Mouse (Mus musculus) forebrain, embryonic 15.5 days (tissue): Measurements from ENCODE around the gene Itfg1. TPM values are rescaled to one million over a fixed set of nuclear protein-coding genes. Genes with fewer than 3 reads are reported as not detected.
"Not testable (repeated sequence)": the region's sequence is repeated elsewhere in the genome, so short reads cannot be mapped to it uniquely, and the experiment has no call there.

Experiments used
- ATAC-seq: fragments of 200-750 bp; cut with Nextera tagmentation; replicated peaks from 2 replicates; pipeline ENCODE4 v1.8.0; 2017; ENCODE audit warnings: mild to moderate bottlenecking, moderate TSS enrichment, moderate library complexity
- H3K27ac ChIP-seq: fragments of 300-500 bp; sonication (generic); replicated peaks from 2 replicates; pipeline ENCODE4 v1.5.1; 2015; ENCODE audit warnings: mild to moderate bottlenecking, inconsistent platforms
- H3K27me3 ChIP-seq: fragments of 300-500 bp; sonication (generic); 2 replicates; pipeline ENCODE4 v1.6.1; 2015; ENCODE audit warnings: inconsistent platforms
- H3K36me3 ChIP-seq: fragments of 300-500 bp; sonication (generic); 2 replicates; pipeline ENCODE4 v1.6.1; 2015; ENCODE audit warnings: mild to moderate bottlenecking, inconsistent platforms
- H3K4me1 ChIP-seq: fragments of 300-500 bp; sonication (generic); 2 replicates; pipeline ENCODE4 v1.6.1; 2015; ENCODE audit warnings: inconsistent platforms
- H3K4me2 ChIP-seq: fragments of 300-500 bp; sonication (generic); replicated peaks from 2 replicates; pipeline ENCODE4 v1.6.1; 2015; ENCODE audit warnings: mild to moderate bottlenecking, inconsistent platforms
- H3K4me3 ChIP-seq: fragments of 300-500 bp; sonication (generic); 2 replicates; pipeline ENCODE4 v1.5.1; 2015; ENCODE audit warnings: mild to moderate bottlenecking, inconsistent platforms
- H3K9ac ChIP-seq: fragments of 300-500 bp; sonication (generic); replicated peaks from 2 replicates; pipeline ENCODE4 v1.6.1; 2015; ENCODE audit warnings: mild to moderate bottlenecking, inconsistent platforms
- H3K9me3 ChIP-seq: fragments of 300-500 bp; sonication (generic); 2 replicates; pipeline ENCODE4 v1.6.1; 2016; ENCODE audit warnings: inconsistent platforms
- WGBS: fragments of 180-500 bp; shearing (Covaris S2); methylation state at CpG from one replicate; pipeline ENCODE4 v1.1.7; 2015; ENCODE audit warnings: mixed read lengths; 5-methylcytosine and 5-hydroxymethylcytosine counted together
- polyA plus RNA-seq: library from polyadenylated mRNA; unstranded; fragments of >200 nt; fragmentation: Nextera tagmentation; extraction: Ambion mirVana; gene quantifications from 2 replicates; pipeline ENCODE4 v1.2.1, GENCODE M21; 2015

Itfg1 gene
- polyA plus RNA-seq: 147 and 160 TPM in 2 replicates

DNA sequence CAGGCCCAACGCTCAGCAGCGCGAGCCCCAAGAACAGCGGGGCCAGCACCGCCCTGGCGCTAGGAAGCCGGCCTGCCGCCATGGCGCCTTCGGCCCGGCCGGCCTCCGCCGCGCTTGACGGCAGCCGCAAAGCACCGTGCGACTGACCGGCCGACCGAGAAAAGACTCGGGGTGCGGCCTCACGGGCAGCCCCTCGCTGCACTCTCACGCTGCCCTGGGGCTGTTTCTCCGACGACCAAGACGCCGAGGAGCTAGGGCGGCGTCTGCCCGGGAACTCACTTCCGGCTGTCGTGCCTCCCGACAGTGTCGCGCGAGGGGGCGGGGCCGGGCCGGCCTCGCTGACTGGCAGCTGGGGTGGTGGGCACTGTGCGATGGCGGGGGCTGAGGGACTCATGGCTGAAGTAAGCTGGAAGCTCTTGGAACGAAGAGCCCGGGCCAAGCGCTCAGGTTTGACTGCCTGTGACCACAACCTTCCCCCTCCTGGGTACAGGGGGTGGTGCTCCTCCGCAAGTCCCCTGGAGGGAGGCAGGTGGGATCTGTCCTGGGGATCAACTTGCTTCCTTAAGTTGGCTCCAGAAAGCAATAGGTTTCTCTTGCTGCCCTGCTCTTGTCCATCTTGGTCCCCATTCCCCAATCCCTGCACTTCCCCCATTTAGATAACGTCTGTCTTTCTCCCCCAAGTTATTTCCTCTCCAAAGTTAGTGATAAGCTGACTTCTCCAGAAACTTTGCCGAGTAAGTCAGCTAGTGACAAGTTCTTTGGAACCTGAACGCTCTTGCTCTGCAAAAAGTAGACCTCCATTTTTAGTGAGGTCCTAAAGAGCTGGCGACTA, at the start of gene Itfg1, which contains the start of gene Phkb:
TSS of gene Itfg1 (minus strand) at position 265 of the 832 bp plus-strand sequence.
TSS of gene Phkb (plus strand) at position 303 of the 832 bp plus-strand sequence.
- ATAC-seq: peak; percentile 98
- H3K9ac ChIP-seq: peak within 1 kb of the TSS; percentile 92
- H3K36me3 ChIP-seq: peaks cover 12% of the 10 kb centered on the region; the same call in 1 of the 2 replicates
- H3K4me3 ChIP-seq: peak within 1 kb of the TSS; percentile 91
- H3K27me3 ChIP-seq: no peaks in the 10 kb centered on the region
- H3K27ac ChIP-seq: peak within 1 kb of the TSS; percentile 97
- WGBS: under 1% methylated on average over 54 of the region's 54 CpGs
- peak within 1 kb of the TSS; percentile 77 for H3K4me2 ChIP-seq
- H3K4me1 ChIP-seq: peaks cover 19% of the 10 kb centered on the region
- H3K9me3 ChIP-seq: no peaks in the 10 kb centered on the region

- H3K4me2 ChIP-seq: no peak overlapping the region
- H3K27ac ChIP-seq: no peak overlapping the region
- whole genome bisulfite sequencing: 94% methylated on average over 3 of the region's 3 CpGs
- H3K9me3 ChIP-seq: no peaks in the 10 kb centered on the region
- no peak overlapping the region for H3K4me3 ChIP-seq
- no peak overlapping the region for H3K9ac ChIP-seq
- no peaks in the 10 kb centered on the region for H3K4me1 ChIP-seq
- H3K27me3 ChIP-seq: no peaks in the 10 kb centered on the region
- H3K36me3 ChIP-seq: no peaks in the 10 kb centered on the region
- no peak for ATAC-seq
Observed at GRCm38 (mm10) chr8:85884811-85885210, 44.1 kb upstream of the Itfg1 start.

DNA sequence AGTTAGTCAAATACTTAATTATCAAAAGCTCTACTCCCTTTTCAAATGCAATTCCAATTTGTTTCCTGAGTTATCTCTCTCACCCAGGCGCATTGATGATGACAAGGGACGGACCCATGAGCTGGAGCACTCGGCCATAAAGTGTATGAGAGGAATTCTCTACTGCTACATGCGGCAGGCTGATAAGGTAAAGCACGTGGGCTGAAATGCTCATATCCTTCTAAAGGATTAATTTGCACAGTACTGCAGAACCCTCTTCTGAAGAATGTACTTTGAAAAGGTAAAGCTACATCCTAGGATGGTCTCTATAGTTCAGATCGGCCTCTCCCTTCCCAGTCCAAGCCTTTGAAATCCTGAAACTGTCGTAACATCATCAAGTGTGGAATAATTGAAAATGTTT, 38.9 kb upstream of the Itfg1 start:
- Histone ChIP-seq H3K27ac (no peak overlapping the region), H3K9me3 (no peaks in the 10 kb centered on the region), H3K4me3 (no peak overlapping the region), H3K4me2 (no peak overlapping the region), H3K27me3 (no peaks in the 10 kb centered on the region), H3K36me3 (peaks cover 3% of the 10 kb centered on the region; the same call in 1 of the 2 replicates), H3K4me1 (no peaks in the 10 kb centered on the region), H3K9ac (no peak overlapping the region)
- ATAC-seq: no peak
- WGBS: 96% methylated on average over 7 of the region's 7 CpGs

- no peak for ATAC-seq
- 97% methylated on average over 8 of the region's 8 CpGs for WGBS
- no peaks in the 10 kb centered on the region for H3K9me3 ChIP-seq
Observed at GRCm38 (mm10) chr8:85877976-85878375, 37.3 kb upstream of the Itfg1 start.

DNA sequence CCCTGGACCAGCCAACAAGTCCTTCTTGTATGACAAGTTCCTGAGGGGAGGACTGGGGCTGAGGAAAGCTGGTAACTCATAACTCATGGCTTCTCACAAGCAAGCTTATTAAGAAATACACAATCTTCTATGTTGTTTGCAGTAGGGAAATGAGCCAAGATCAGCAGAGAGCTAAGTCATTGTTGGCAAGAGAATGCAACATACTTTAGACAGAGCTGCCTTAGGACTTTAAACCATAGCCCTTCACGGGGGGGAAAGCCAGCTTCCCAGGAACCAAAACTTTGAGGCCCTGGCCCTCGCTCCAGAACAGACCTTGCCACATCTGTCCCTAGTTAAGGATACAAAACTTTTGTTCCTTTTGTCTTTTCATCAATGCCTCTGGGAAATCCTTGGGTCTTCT, 30.9 kb upstream of the Itfg1 start:
- Histone ChIP-seq H3K4me1 (no peaks in the 10 kb centered on the region), H3K4me3 (no peak overlapping the region), H3K36me3 (no peaks in the 10 kb centered on the region), H3K27me3 (no peaks in the 10 kb centered on the region), H3K27ac (no peak overlapping the region), H3K4me2 (no peak overlapping the region), H3K9me3 (no peaks in the 10 kb centered on the region), H3K9ac (no peak overlapping the region)
- 65% methylated on average over 2 of the region's 2 CpGs for WGBS
- no peak for ATAC-seq

More at GRCm38 (mm10) chr8:85877976-85878375, 37.3 kb upstream of the Itfg1 start:
- no peaks in the 10 kb centered on the region for H3K27me3 ChIP-seq
- H3K4me3 ChIP-seq: no peak overlapping the region
- H3K27ac ChIP-seq: no peak overlapping the region
- peaks cover 3% of the 10 kb centered on the region; the same call in 1 of the 2 replicates for H3K36me3 ChIP-seq
- no peak overlapping the region for H3K9ac ChIP-seq
- no peak overlapping the region for H3K4me2 ChIP-seq
- no peaks in the 10 kb centered on the region for H3K4me1 ChIP-seq

DNA sequence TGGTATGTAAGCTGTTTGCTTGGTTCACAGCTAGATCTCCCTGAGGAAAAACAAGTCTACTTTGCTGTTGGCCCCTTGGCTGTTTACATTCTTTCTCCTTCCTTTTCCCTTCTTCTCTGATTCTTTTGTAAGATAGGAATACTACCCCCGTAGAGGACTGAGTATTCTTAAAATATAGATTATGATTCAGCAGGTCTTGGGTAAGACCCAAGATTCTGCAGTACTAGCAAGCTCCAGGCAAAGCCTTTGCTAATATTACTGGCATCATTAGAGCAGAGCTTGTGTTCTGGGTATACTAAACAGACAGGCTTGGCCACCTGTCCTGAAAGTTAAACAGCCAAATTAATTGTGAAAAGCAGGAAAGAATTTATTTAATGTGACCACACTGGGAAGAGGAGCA, 21.7 kb upstream of the Itfg1 start:
- H3K27ac ChIP-seq: no peak overlapping the region
- H3K36me3 ChIP-seq: no peaks in the 10 kb centered on the region
- H3K4me2 ChIP-seq: no peak overlapping the region
- no peak overlapping the region for H3K4me3 ChIP-seq
- H3K27me3 ChIP-seq: no peaks in the 10 kb centered on the region
- no peak for ATAC-seq
- no peaks in the 10 kb centered on the region for H3K4me1 ChIP-seq
- no peaks in the 10 kb centered on the region for H3K9me3 ChIP-seq
- H3K9ac ChIP-seq: no peak overlapping the region
- 81% methylated on average over 1 of the region's 1 CpGs for WGBS

DNA sequence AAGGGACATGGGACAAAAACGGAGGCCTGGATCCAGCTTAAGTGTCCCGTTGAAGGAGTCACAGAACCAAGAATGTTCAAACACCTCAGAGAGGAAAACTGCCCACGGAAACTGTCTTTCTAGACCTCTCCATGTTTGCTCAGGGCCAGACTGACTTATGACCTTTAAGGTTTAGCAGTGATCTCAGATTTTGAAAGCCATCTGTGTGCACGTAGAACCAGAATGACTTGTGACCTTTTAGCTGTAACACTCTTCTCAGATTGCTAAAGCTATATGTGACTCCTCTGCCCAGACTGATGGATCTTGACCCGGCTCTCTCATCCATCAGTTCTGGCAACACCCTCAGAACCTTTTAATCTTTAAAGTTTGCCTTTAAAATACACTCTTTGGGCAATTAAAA, 19.9 kb upstream of the Itfg1 start:
- 91% methylated on average over 5 of the region's 5 CpGs for WGBS
- ATAC-seq: no peak
- no peaks in the 10 kb centered on the region for H3K36me3 ChIP-seq

GRCm38 (mm10) chr8:85857227-85857896, 16.6 kb upstream of the Itfg1 start:
- H3K4me3 ChIP-seq, H3K4me2 ChIP-seq, H3K9me3 ChIP-seq, H3K4me1 ChIP-seq, H3K27ac ChIP-seq, H3K9ac ChIP-seq, H3K27me3 ChIP-seq, ATAC-seq, H3K36me3 ChIP-seq: not testable (repeated sequence)
- 45% methylated on average over 11 of the region's 11 CpGs for WGBS

More for the DNA sequence above, 19.9 kb upstream of the Itfg1 start:
- no peaks in the 10 kb centered on the region for H3K4me1 ChIP-seq
- no peaks in the 10 kb centered on the region for H3K27me3 ChIP-seq
- no peak overlapping the region for H3K9ac ChIP-seq
- no peak overlapping the region for H3K4me3 ChIP-seq
- H3K9me3 ChIP-seq: no peaks in the 10 kb centered on the region
- H3K4me2 ChIP-seq: no peak overlapping the region
- H3K27ac ChIP-seq: no peak overlapping the region

- H3K4me2 ChIP-seq: no peak overlapping the region
- no peaks in the 10 kb centered on the region for H3K27me3 ChIP-seq
- no peak overlapping the region for H3K9ac ChIP-seq
- H3K9me3 ChIP-seq: no peaks in the 10 kb centered on the region
- H3K36me3 ChIP-seq: no peaks in the 10 kb centered on the region
- 91% methylated on average over 19 of the region's 19 CpGs for WGBS
- H3K4me3 ChIP-seq: no peak overlapping the region
- no peak overlapping the region for H3K27ac ChIP-seq
- H3K4me1 ChIP-seq: no peaks in the 10 kb centered on the region
- ATAC-seq: no peak
Observed at GRCm38 (mm10) chr8:85854220-85855123, 13.8 kb upstream of the Itfg1 start.

GRCm38 (mm10) chr8:85845887-85846286, 5.2 kb upstream of the Itfg1 start:
- no peak for ATAC-seq
- H3K4me1 ChIP-seq: peaks cover 7% of the 10 kb centered on the region

GRCm38 (mm10) chr8:85841489-85841795, 721 bp upstream of the Itfg1 start:
- Histone ChIP-seq H3K4me2 (peak overlapping the region; percentile 77), H3K27ac (no peak overlapping the region), H3K9ac (peak overlapping the region; percentile 92; the same call in 1 of the 2 replicates), H3K4me3 (peak overlapping the region; percentile 91), H3K9me3 (no peaks in the 10 kb centered on the region), H3K27me3 (no peaks in the 10 kb centered on the region), H3K36me3 (peaks cover 11% of the 10 kb centered on the region; the same call in 1 of the 2 replicates), H3K4me1 (peaks cover 19% of the 10 kb centered on the region)
- ATAC-seq: no peak
- 13% methylated on average over 4 of the region's 4 CpGs for WGBS

More at GRCm38 (mm10) chr8:85845887-85846286, 5.2 kb upstream of the Itfg1 start:
- Histone ChIP-seq H3K4me2 (no peak overlapping the region), H3K27me3 (no peaks in the 10 kb centered on the region), H3K27ac (no peak overlapping the region), H3K9me3 (no peaks in the 10 kb centered on the region), H3K4me3 (no peak overlapping the region), H3K36me3 (no peaks in the 10 kb centered on the region), H3K9ac (no peak overlapping the region)
